Mouse (Mus musculus): Measurements from ENCODE around the gene 4931414P19Rik. TPM values are rescaled to one million over a fixed set of nuclear protein-coding genes. Genes with fewer than 3 reads are reported as not detected.

The 4931414P19Rik gene
- polyA plus RNA-seq, 1 experiment: 6.0 TPM

DNA sequence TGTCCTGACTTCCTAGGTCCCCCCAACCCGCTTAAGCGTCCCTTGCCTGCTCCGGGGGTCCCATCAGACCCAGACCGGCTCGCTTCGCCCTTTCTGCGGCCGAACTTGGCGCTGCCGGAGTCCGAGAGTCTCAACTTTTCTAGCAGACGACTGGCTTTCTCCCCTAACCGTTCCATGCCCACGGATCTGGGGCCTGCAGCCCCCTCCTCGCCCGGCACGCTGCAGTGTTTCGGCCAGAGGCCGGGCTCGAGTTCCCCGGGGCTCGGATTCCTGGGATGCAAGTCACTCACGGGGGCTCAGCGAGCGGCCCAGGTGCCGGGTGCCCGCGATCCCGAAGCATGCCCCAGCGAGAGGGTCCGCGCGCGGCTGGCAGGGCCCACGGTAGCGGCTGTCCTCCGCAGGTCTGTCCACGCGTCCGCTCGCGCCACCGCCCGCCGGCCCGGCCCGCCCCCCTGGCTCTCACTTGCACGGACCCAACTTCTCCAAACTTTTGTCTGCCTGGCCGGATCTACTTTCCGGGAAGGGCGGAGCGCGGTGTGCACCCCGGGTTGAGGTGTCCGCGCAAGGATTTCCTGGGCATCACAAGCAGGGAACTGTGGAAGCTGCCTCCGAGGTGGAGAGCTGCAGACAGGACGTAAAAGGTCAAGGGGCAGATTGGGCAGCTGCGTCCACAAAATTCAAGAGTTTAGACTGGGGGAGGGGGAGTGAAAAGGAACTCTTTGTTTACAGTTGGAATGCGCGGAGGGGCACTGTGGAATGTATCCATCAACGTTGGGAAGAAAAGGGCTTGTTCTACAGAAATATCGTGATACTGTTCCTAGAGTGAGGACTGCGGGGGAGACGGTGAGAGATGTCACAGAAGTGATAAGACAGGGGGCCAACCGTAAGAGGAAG, 28.5 kb downstream of the 4931414P19Rik start, which contains the start of gene Ajuba:
Ajuba (minus strand) TSS at position 470 of the 894 bp plus-strand sequence.
- Histone ChIP-seq H3K4me3 (ENCODE audit: insufficient read depth, poor library complexity, severe bottlenecking) (peak within 1 kb of the TSS; percentile 90), H3K79me3 (ENCODE audit: low read depth) (peaks cover 46% of the 10 kb centered on the region), H3K36me3 (ENCODE audit: control insufficient read depth, insufficient read depth) (peaks cover 21% of the 10 kb centered on the region), H3K79me2 (ENCODE audit: control insufficient read depth, insufficient read depth) (peaks cover 56% of the 10 kb centered on the region), H3K27me3 (ENCODE audit: control insufficient read depth, insufficient read depth, insufficient read length) (no peaks in the 10 kb centered on the region), H3ac (ENCODE audit: control insufficient read depth, insufficient read length, low read depth) (peak within 1 kb of the TSS; percentile 70)
- TF ChIP-seq MAX (IDR thresholded peaks at IDR 0.05) (peak; percentile 46), MYOG (IDR thresholded peaks at IDR 0.05; ENCODE audit: control insufficient read depth, extremely low read depth, insufficient read length) (no peak), FOSL1 (IDR thresholded peaks at IDR 0.05; ENCODE audit: insufficient read depth, low read length, poor library complexity, severe bottlenecking) (no peak), MYOD1 (IDR thresholded peaks at IDR 0.05; ENCODE audit: control insufficient read depth, insufficient read length, low read depth) (peak; percentile 30)

DNA sequence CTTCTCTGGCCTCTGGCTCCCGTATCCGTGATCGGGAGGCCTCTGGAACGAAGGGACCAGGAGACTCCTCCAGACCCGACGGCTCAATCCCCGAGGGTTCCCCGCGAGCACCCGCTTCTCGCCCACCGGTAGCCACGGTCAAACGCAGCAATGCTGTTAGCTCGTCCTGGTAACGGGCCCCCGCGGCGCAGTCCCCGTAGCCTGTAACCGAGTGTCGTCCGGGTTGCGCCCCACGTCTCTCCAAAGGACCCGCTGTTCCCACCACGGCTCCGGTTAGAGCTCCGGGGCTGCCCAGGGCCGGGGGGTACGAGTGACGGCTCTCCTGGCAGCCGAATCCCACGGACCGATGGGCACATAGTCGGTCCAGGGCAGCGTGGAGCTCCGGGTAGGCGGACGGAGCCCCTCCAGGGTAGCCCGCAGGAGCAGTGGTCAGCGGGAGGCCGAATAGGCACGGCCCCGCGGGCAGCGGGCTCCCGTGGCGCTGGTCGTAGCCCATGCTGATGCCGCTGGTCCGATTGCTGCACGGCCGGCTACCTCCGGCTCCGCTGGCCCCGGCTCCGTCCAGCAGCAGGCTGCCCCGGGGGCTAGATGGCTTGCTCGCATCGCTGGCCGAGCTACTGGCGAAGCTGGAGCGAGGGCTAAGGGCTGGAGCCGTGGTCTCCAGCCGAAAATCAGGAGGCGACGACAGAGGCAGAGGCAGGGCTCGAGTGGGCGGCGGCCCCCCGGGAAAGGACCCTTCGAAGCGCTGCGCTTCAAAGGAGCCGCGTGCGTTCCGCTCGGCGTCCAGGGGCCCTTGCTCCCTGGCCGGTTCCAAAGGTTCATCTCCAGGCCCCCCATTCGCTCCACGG, 29.3 kb downstream of the 4931414P19Rik start:
- Histone ChIP-seq H3K4me3 (ENCODE audit: insufficient read depth, poor library complexity, severe bottlenecking) (peak overlapping the region; percentile 90), H3K27me3 (ENCODE audit: control insufficient read depth, insufficient read depth, insufficient read length) (no peaks in the 10 kb centered on the region), H3ac (ENCODE audit: control insufficient read depth, insufficient read length, low read depth) (peak overlapping the region; percentile 70), H3K79me2 (ENCODE audit: control insufficient read depth, insufficient read depth) (peaks cover 65% of the 10 kb centered on the region), H3K79me3 (ENCODE audit: low read depth) (peaks cover 55% of the 10 kb centered on the region), H3K36me3 (ENCODE audit: control insufficient read depth, insufficient read depth) (peaks cover 29% of the 10 kb centered on the region)
- no peak for TF ChIP-seq USF1 (IDR thresholded peaks at IDR 0.05; ENCODE audit: low read depth)
- TF ChIP-seq MAX (IDR thresholded peaks at IDR 0.05): no peak
- TF ChIP-seq MYOG (IDR thresholded peaks at IDR 0.05; ENCODE audit: control insufficient read depth, extremely low read depth, insufficient read length): no peak
- TF ChIP-seq MYOD1 (IDR thresholded peaks at IDR 0.05; ENCODE audit: control insufficient read depth, insufficient read length, low read depth): no peak

DNA sequence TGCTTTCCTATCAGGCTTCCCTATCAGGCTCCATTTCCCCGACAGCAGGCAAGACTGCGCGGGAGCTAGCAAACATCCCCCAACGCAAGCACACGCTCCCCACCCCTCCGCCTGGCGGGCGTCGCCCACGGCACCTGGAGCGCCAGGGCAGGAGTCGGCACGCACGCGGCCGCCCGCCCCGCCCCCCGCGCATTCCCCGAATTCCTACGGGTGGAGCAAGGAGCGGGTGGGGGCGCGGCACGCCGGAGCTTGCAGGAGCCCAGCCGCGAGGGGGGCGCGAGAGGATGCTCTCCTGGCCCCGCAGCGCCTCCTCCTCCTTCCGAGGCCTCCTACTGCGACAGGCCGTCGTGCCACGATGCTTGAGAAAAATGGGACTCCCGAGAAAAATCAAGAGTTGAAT, 30.2 kb downstream of the 4931414P19Rik start:
- TF ChIP-seq CTCF (IDR thresholded peaks at IDR 0.05; ENCODE audit: control insufficient read depth, insufficient read depth, insufficient read length): no peak
- peak; percentile 90 for TF ChIP-seq MAX (IDR thresholded peaks at IDR 0.05)
- TF ChIP-seq CEBPB (IDR thresholded peaks at IDR 0.05; ENCODE audit: low read depth): no peak
- TF ChIP-seq MYOG (IDR thresholded peaks at IDR 0.05; ENCODE audit: control insufficient read depth, extremely low read depth, insufficient read length): no peak
- TF ChIP-seq MYOD1 (IDR thresholded peaks at IDR 0.05; ENCODE audit: control insufficient read depth, insufficient read length, low read depth): no peak

DNA sequence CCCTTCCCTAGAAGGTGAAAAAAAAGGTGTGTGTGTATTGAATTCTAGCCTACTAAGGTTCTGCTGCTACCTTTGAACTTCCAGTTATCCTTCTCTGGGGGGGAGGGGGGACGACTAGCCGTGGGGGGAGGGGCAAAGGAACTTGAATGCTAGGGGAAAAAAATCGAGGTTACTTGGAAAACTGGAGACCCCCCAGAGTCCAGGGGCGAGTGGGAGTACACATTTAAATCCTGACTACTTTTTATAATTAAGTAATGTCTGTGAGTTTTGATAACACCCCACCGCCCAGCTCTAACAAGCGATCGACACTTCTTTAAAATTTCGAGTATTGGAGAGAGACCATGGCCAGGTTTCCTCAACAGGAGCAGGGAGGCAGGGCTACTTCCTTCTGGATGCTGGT, 30.8 kb downstream of the 4931414P19Rik start:
- H3K36me3 ChIP-seq (ENCODE audit: control insufficient read depth, insufficient read depth): peaks cover 43% of the 10 kb centered on the region
- peaks cover 78% of the 10 kb centered on the region for H3K79me2 ChIP-seq (ENCODE audit: control insufficient read depth, insufficient read depth)
- H3K27me3 ChIP-seq (ENCODE audit: control insufficient read depth, insufficient read depth, insufficient read length): no peaks in the 10 kb centered on the region
- H3K4me3 ChIP-seq (ENCODE audit: insufficient read depth, poor library complexity, severe bottlenecking): peak overlapping the region; percentile 90
- peaks cover 59% of the 10 kb centered on the region for H3K79me3 ChIP-seq (ENCODE audit: low read depth)
- no peak for TF ChIP-seq CEBPB (IDR thresholded peaks at IDR 0.05; ENCODE audit: low read depth)
- TF ChIP-seq MAX (IDR thresholded peaks at IDR 0.05): no peak
- TF ChIP-seq MYOD1 (IDR thresholded peaks at IDR 0.05; ENCODE audit: control insufficient read depth, insufficient read length, low read depth): no peak
- no peak for TF ChIP-seq CTCF (IDR thresholded peaks at IDR 0.05; ENCODE audit: control insufficient read depth, insufficient read depth, insufficient read length)
- no peak for TF ChIP-seq FOSL1 (IDR thresholded peaks at IDR 0.05; ENCODE audit: insufficient read depth, low read length, poor library complexity, severe bottlenecking)
- no peak for TF ChIP-seq MYOG (IDR thresholded peaks at IDR 0.05; ENCODE audit: control insufficient read depth, extremely low read depth, insufficient read length)
- no peak for TF ChIP-seq USF1 (IDR thresholded peaks at IDR 0.05; ENCODE audit: low read depth)
- H3ac ChIP-seq (ENCODE audit: control insufficient read depth, insufficient read length, low read depth): peak overlapping the region; percentile 83

More for the DNA sequence above, 30.2 kb downstream of the 4931414P19Rik start:
- Histone ChIP-seq H3ac (ENCODE audit: control insufficient read depth, insufficient read length, low read depth) (peak overlapping the region; percentile 70), H3K27me3 (ENCODE audit: control insufficient read depth, insufficient read depth, insufficient read length) (no peaks in the 10 kb centered on the region), H3K36me3 (ENCODE audit: control insufficient read depth, insufficient read depth) (peaks cover 38% of the 10 kb centered on the region), H3K79me2 (ENCODE audit: control insufficient read depth, insufficient read depth) (peaks cover 73% of the 10 kb centered on the region), H3K79me3 (ENCODE audit: low read depth) (peaks cover 59% of the 10 kb centered on the region), H3K4me3 (ENCODE audit: insufficient read depth, poor library complexity, severe bottlenecking) (peak overlapping the region; percentile 90)

DNA sequence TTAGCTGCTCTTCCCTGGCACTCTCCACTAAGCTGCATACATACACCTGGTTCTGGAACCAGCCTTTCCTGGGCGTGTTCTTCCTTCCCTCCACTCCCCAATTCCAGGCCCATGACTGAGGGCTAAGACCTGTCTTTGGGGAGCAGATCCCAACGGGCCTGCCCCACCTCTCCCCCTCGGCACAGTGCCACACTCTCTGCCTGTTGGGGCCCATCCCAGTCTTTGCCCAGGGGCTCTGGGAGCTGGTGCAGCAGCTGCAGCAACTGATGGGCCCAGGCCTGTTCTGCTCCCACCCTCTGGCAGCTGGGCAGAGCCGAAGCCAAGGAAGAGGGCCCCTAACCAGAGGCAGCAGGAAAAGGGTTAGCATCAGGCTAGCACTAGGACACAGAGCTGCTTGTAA, 31.5 kb downstream of the 4931414P19Rik start:
- peak overlapping the region; percentile 90 for H3K4me3 ChIP-seq (ENCODE audit: insufficient read depth, poor library complexity, severe bottlenecking)

More for the DNA sequence above, 31.5 kb downstream of the 4931414P19Rik start:
- no peak for TF ChIP-seq CTCF (IDR thresholded peaks at IDR 0.05; ENCODE audit: control insufficient read depth, insufficient read depth, insufficient read length)
- TF ChIP-seq FOSL1 (IDR thresholded peaks at IDR 0.05; ENCODE audit: insufficient read depth, low read length, poor library complexity, severe bottlenecking): no peak
- TF ChIP-seq USF1 (IDR thresholded peaks at IDR 0.05; ENCODE audit: low read depth): no peak
- peak; percentile 15 for TF ChIP-seq MAX (IDR thresholded peaks at IDR 0.05)
- no peak for TF ChIP-seq CEBPB (IDR thresholded peaks at IDR 0.05; ENCODE audit: low read depth)
- no peak for TF ChIP-seq MYOD1 (IDR thresholded peaks at IDR 0.05; ENCODE audit: control insufficient read depth, insufficient read length, low read depth)
- TF ChIP-seq MYOG (IDR thresholded peaks at IDR 0.05; ENCODE audit: control insufficient read depth, extremely low read depth, insufficient read length): no peak
- peak overlapping the region; percentile 83 for H3ac ChIP-seq (ENCODE audit: control insufficient read depth, insufficient read length, low read depth)
- peaks cover 85% of the 10 kb centered on the region for H3K79me2 ChIP-seq (ENCODE audit: control insufficient read depth, insufficient read depth)
- peaks cover 51% of the 10 kb centered on the region for H3K36me3 ChIP-seq (ENCODE audit: control insufficient read depth, insufficient read depth)
- H3K79me3 ChIP-seq (ENCODE audit: low read depth): peaks cover 61% of the 10 kb centered on the region
- H3K27me3 ChIP-seq (ENCODE audit: control insufficient read depth, insufficient read depth, insufficient read length): no peaks in the 10 kb centered on the region
